Mouse (Mus musculus): ENCODE results near the gene Diaph2. TPM values are rescaled to one million over a fixed set of nuclear protein-coding genes. Genes with fewer than 3 reads are reported as not detected.
A peak's percentile ranks its signal among the peaks of the same experiment; 100 is the strongest.

The Diaph2 gene
- polyA plus RNA-seq, 1 experiment from 2014 or later = 2.3 TPM

DNA sequence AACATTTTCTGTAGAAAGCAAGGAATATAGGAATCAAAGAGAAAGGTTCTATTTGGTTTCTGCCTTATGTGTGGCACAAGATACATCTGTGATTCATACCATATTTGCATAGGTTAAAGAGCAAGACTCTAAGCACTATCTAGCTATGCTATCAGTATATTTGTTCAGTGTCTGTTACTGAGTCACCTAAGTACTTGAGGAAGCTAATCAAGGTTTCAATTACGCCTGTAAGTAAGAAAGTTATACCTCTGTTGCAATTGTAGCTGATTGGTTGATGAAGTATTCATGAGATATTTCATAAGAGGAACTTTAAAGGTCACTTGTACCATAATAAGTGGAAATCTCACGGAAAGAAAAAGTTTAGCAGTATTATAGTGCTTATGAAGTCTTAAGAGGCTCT, 531.9 kb downstream of the Diaph2 start:
- Histone ChIP-seq H3K4me3 (ENCODE audit: low read depth, low read length) (no peak overlapping the region), H3K27me3 (replicated peaks; ENCODE audit: control insufficient read depth, insufficient read depth, low read length) (no peaks in the 10 kb centered on the region)

DNA sequence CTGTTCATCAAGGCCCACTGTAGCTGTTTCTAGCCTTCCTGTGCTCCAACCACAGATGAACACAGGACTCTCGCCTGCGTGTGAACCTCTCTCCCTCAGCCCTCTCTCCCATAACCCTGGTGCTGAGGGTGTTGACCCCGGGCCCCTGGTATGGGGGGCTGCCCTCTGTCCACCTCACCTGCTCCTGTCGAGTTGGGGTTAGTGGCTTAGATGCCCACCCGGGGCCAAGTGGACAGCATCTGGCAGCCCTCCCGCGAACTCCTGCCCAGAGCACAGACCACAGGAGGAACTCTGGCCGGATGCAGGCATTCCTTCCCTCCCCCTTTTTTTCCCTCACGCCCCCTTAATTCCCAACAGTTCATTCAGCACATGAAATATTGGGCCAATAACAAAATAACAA, 537.5 kb downstream of the Diaph2 start:
- H3K4me2 ChIP-seq (replicated peaks; ENCODE audit: low read depth) = no peak overlapping the region
- no peaks in the 10 kb centered on the region for H3K27me3 ChIP-seq (replicated peaks; ENCODE audit: control insufficient read depth, insufficient read depth, low read length)
- no peaks in the 10 kb centered on the region for H3K36me3 ChIP-seq (ENCODE audit: control insufficient read depth, insufficient read depth)
- H3K27ac ChIP-seq (ENCODE audit: low read depth, low read length) = no peak overlapping the region
- WGBS = 90% methylated on average over 9 of the region's 9 CpGs
- no peak overlapping the region for H3K4me3 ChIP-seq (ENCODE audit: low read depth, low read length)
- no peaks in the 10 kb centered on the region for H3K9me3 ChIP-seq (ENCODE audit: control insufficient read depth)
- no peak for TF ChIP-seq CTCF (IDR thresholded peaks at IDR 0.05; ENCODE audit: low read depth)
- no peaks in the 10 kb centered on the region for H3K4me1 ChIP-seq (replicated peaks; ENCODE audit: control insufficient read depth, insufficient read depth, low read length)
- no peak for ATAC-seq
- H3K9ac ChIP-seq (ENCODE audit: low read depth, low read length) = no peak overlapping the region

More for the DNA sequence above, 531.9 kb downstream of the Diaph2 start:
- Histone ChIP-seq H3K4me1 (replicated peaks; ENCODE audit: control insufficient read depth, insufficient read depth, low read length) (no peaks in the 10 kb centered on the region), H3K9me3 (ENCODE audit: control insufficient read depth) (no peaks in the 10 kb centered on the region), H3K9ac (ENCODE audit: low read depth, low read length) (no peak overlapping the region), H3K27ac (ENCODE audit: low read depth, low read length) (no peak overlapping the region), H3K36me3 (ENCODE audit: control insufficient read depth, insufficient read depth) (no peaks in the 10 kb centered on the region), H3K4me2 (replicated peaks; ENCODE audit: low read depth) (no peak overlapping the region)
- TF ChIP-seq CTCF (IDR thresholded peaks at IDR 0.05; ENCODE audit: low read depth) = no peak
- WGBS = 38% methylated on average over 2 of the region's 2 CpGs
- peak; percentile 99 for ATAC-seq

DNA sequence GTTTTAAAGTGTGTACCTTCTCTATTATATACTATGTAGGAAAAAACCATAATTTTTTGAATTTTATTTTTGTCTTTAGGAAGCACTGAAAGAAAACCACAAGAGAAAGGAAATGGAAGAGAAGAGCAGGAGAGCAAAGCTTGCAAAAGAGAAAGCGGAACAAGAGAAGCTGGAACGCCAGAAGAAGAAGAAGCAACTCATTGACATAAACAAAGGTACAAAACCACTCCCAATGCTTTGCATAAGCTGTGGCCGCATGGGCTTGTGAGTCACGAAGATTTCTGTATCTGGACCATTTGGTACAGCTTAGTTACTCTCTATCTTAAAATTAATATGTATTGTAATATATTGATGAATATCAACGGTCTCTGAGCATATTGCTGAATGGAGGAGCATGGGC, 540.2 kb downstream of the Diaph2 start:
- ATAC-seq = no peak

DNA sequence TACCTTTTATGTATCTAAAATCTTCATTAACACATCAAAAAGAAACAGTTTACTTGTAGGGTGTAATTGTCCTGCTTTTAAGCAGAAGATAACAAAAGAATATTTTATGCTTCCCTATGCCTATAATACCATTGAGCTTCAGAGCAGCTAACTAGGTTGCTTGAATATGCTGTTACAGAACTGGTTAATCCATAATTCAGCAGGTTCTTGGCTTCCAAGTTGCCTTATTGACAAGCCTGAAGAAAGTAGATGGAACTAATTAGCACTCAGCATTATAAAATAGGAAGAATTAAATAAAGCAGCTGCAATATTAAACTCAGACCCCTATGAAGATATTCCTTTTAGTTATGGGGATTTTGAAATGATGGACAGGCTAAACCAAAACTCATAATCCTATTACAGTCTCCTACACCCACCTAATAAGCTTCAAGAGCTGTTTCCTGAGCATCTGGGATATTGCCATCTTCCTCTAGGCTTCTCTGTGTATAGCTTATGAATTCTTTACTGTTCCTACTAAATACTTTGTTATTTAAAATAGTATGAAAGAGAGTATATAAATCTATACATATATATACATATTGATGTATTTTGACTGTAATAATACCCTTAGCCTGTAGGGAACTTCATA, 601.4 kb downstream of the Diaph2 start:
- Histone ChIP-seq H3K9me3 (ENCODE audit: control insufficient read depth) (no peaks in the 10 kb centered on the region), H3K4me1 (replicated peaks; ENCODE audit: control insufficient read depth, insufficient read depth, low read length) (no peaks in the 10 kb centered on the region), H3K36me3 (ENCODE audit: control insufficient read depth, insufficient read depth) (no peaks in the 10 kb centered on the region), H3K27ac (ENCODE audit: low read depth, low read length) (no peak overlapping the region), H3K4me3 (ENCODE audit: low read depth, low read length) (no peak overlapping the region), H3K9ac (ENCODE audit: low read depth, low read length) (no peak overlapping the region), H3K27me3 (replicated peaks; ENCODE audit: control insufficient read depth, insufficient read depth, low read length) (no peaks in the 10 kb centered on the region), H3K4me2 (replicated peaks; ENCODE audit: low read depth) (no peak overlapping the region)
- no peak for TF ChIP-seq CTCF (IDR thresholded peaks at IDR 0.05; ENCODE audit: low read depth)
- ATAC-seq = no peak

More for the DNA sequence above, 540.2 kb downstream of the Diaph2 start:
- 82% methylated on average over 5 of the region's 5 CpGs for WGBS
- H3K9ac ChIP-seq (ENCODE audit: low read depth, low read length) = no peak overlapping the region
- no peak overlapping the region for H3K4me3 ChIP-seq (ENCODE audit: low read depth, low read length)
- no peaks in the 10 kb centered on the region for H3K4me1 ChIP-seq (replicated peaks; ENCODE audit: control insufficient read depth, insufficient read depth, low read length)
- H3K36me3 ChIP-seq (ENCODE audit: control insufficient read depth, insufficient read depth) = no peaks in the 10 kb centered on the region
- no peaks in the 10 kb centered on the region for H3K27me3 ChIP-seq (replicated peaks; ENCODE audit: control insufficient read depth, insufficient read depth, low read length)
- no peak overlapping the region for H3K27ac ChIP-seq (ENCODE audit: low read depth, low read length)
- H3K9me3 ChIP-seq (ENCODE audit: control insufficient read depth) = no peaks in the 10 kb centered on the region
- no peak for TF ChIP-seq CTCF (IDR thresholded peaks at IDR 0.05; ENCODE audit: low read depth)
- H3K4me2 ChIP-seq (replicated peaks; ENCODE audit: low read depth) = no peak overlapping the region

DNA sequence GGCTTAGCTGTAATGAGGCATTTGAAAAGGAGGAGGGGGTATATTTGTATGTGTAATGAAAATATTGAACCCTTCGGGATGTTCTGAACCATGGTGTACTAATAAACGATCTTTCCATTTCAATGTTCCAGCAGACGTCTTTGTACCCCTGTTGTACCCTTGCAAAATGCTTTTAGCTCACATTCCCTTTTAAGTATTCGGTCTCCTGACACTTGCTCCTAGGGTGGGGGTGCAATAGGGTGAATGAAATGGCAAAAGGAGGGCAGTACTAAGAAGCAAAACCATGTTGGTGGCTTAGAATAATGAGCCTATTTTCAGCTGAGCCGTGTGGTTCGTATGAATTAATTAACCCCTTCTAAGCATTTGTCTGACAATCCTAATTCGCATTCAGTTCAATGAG, 601.9 kb downstream of the Diaph2 start:
- TF ChIP-seq CTCF (IDR thresholded peaks at IDR 0.05; ENCODE audit: low read depth) = no peak
- no peak overlapping the region for H3K9ac ChIP-seq (ENCODE audit: low read depth, low read length)
- ATAC-seq = no peak
- H3K4me2 ChIP-seq (replicated peaks; ENCODE audit: low read depth) = no peak overlapping the region
- no peak overlapping the region for H3K4me3 ChIP-seq (ENCODE audit: low read depth, low read length)
- H3K36me3 ChIP-seq (ENCODE audit: control insufficient read depth, insufficient read depth) = no peaks in the 10 kb centered on the region
- no peak overlapping the region for H3K27ac ChIP-seq (ENCODE audit: low read depth, low read length)
- H3K9me3 ChIP-seq (ENCODE audit: control insufficient read depth) = no peaks in the 10 kb centered on the region
- 68% methylated on average over 7 of the region's 7 CpGs for WGBS
- H3K27me3 ChIP-seq (replicated peaks; ENCODE audit: control insufficient read depth, insufficient read depth, low read length) = no peaks in the 10 kb centered on the region
- H3K4me1 ChIP-seq (replicated peaks; ENCODE audit: control insufficient read depth, insufficient read depth, low read length) = no peaks in the 10 kb centered on the region

DNA sequence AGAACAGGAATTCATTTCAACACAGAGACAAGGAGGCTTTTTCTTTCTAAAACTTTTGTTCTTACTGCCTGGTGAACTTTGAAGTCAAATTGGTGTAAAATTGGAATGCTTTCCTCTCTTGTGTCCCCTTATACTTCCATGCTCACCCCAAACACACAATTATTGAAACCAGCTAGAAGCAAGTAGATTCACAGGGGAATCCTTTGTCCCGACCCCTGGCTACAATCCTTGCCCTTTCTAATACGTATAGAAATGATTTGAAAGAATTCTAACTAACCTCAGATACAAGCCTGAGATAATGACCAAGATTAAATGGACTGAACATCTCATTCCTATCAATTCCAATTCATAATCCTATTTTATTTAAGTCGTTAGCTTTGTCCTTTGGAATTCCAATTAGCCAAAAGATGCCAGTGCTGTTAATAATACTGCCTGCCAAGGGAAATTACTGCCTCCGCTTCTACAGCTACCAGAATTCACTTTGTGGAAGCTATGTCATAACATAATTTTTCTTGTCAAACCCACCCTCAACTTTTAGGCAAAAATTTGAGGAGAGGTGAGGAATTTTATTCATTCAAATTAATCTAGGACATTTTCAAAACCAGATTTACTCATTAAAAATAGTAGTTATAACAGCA, 644.1 kb downstream of the Diaph2 start:
- no peak for TF ChIP-seq CTCF (IDR thresholded peaks at IDR 0.05; ENCODE audit: low read depth)
- ATAC-seq = no peak

More for the DNA sequence above, 644.1 kb downstream of the Diaph2 start:
- Histone ChIP-seq H3K4me2 (replicated peaks; ENCODE audit: low read depth) (no peak overlapping the region), H3K9me3 (ENCODE audit: control insufficient read depth) (no peaks in the 10 kb centered on the region), H3K4me3 (ENCODE audit: low read depth, low read length) (no peak overlapping the region), H3K27ac (ENCODE audit: low read depth, low read length) (no peak overlapping the region), H3K36me3 (ENCODE audit: control insufficient read depth, insufficient read depth) (no peaks in the 10 kb centered on the region), H3K27me3 (replicated peaks; ENCODE audit: control insufficient read depth, insufficient read depth, low read length) (no peaks in the 10 kb centered on the region), H3K4me1 (replicated peaks; ENCODE audit: control insufficient read depth, insufficient read depth, low read length) (no peaks in the 10 kb centered on the region), H3K9ac (ENCODE audit: low read depth, low read length) (no peak overlapping the region)
- 76% methylated on average over 4 of the region's 4 CpGs for WGBS

Data from intestine, postnatal 0 days (tissue).